9 mouse cellular contexts compared by ENCODE assay signal in genomic region chr2:12709156-12709923, GRCm38 (mm10).
A peak's percentile ranks its signal among the peaks of the same experiment; 100 is the strongest.
DNase-seq lines count a peak whose midpoint lies in the region; ATAC-seq and TF ChIP-seq lines count a peak whose summit lies in the region.
"Had no signal": no experiment of that assay in that cellular context is flagged by ENCODE, and none has a peak within 500 bp of the region (broad histone marks: within the 10 kb centered on the region; RNA-seq: fewer than 3 reads in every experiment).

No protein-coding gene starts in this region.

- peaks cover 1 to 2% of the 10 kb centered on the region in 2 experiments; a peak in 3 of 4 replicates for H3K27me3 ChIP-seq in MEL (ENCODE audit: control insufficient read depth in 1 of 2, insufficient read depth in 2 of 2, low read length in 2 of 2)
- H3K27me3 ChIP-seq in forebrain, embryonic 13.5 days: no peaks in the 10 kb centered on the region
- no peaks in the 10 kb centered on the region for H3K27me3 ChIP-seq in liver, postnatal 0 days (ENCODE audit: insufficient read depth, low read length)
- H3K27me3 ChIP-seq: megakaryocyte, embryonic 14.5 days had no signal

- no peak for TF ChIP-seq POLR2A in MEL (IDR thresholded peaks at IDR 0.05; ENCODE audit: control insufficient read depth in 1 of 2, insufficient read depth in 1 of 2, low read depth in 1 of 2, low read length in 2 of 2, poor library complexity in 1 of 2)
- no peak for TF ChIP-seq POLR2A in olfactory bulb, adult 2 months (IDR thresholded peaks at IDR 0.05; ENCODE audit: insufficient read depth, low read depth, low read length)

- H3K9me3 ChIP-seq in MEL (replicated peaks; ENCODE audit: insufficient read depth, low read length): no peaks in the 10 kb centered on the region
- H3K9me3 ChIP-seq in forebrain, embryonic 13.5 days (replicated peaks): no peaks in the 10 kb centered on the region
- no peaks in the 10 kb centered on the region for H3K9me3 ChIP-seq in liver, postnatal 0 days (ENCODE audit: low read length)
- H3K9me3 ChIP-seq: megakaryocyte, embryonic 14.5 days had no signal

- ATAC-seq in forebrain, embryonic 13.5 days: peak; percentile 71
- ATAC-seq in liver, postnatal 0 days: peak; percentile 44

- no peak for TF ChIP-seq EP300 in MEL (IDR thresholded peaks at IDR 0.05; ENCODE audit: low read depth in 1 of 2, low read length in 2 of 2)
- TF ChIP-seq EP300 in liver, postnatal 0 days (IDR thresholded peaks at IDR 0.05; ENCODE audit: low read depth): no peak

- peak; percentile 76 for TF ChIP-seq RAD21 in MEL (IDR thresholded peaks at IDR 0.05; ENCODE audit: low read depth, low read length)

- H3K27ac ChIP-seq in MEL (ENCODE audit: control insufficient read depth, low read depth, low read length): no peak overlapping the region
- peak overlapping the region; percentile 48; the same call in 1 of the 2 replicates for H3K27ac ChIP-seq in forebrain, embryonic 13.5 days
- no peak overlapping the region for H3K27ac ChIP-seq in liver, postnatal 0 days (ENCODE audit: low read depth)
- H3K27ac ChIP-seq in olfactory bulb, adult 2 months (ENCODE audit: insufficient read depth, low read depth, low read length): 0 out of 2 replicates have a peak overlapping the region, but pooled peaks have one; percentile 37

- no peak overlapping the region for H3K4me3 ChIP-seq in MEL (ENCODE audit: control insufficient read depth in 1 of 2, insufficient read depth in 1 of 2, low read depth in 2 of 2, low read length in 2 of 2)
- no peak overlapping the region for H3K4me3 ChIP-seq in forebrain, embryonic 13.5 days
- H3K4me3 ChIP-seq in liver, postnatal 0 days (ENCODE audit: low read depth, low read length): no peak overlapping the region
- H3K4me3 ChIP-seq in olfactory bulb, adult 2 months (ENCODE audit: insufficient read depth, low read depth, low read length): no peak overlapping the region
- H3K4me3 ChIP-seq: megakaryocyte, embryonic 14.5 days had no signal

- intact Hi-C loops in heart, postnatal 14 days (cut with DNase I): loop anchor here (2.0 to 10.0 kb wide), 2 partner anchors 529 to 555 kb away; no protein-coding TSS in a partner anchor

- H3K4me1 ChIP-seq in MEL (ENCODE audit: control insufficient read depth in 1 of 2, insufficient read depth in 2 of 2, low read length in 2 of 2): no peaks in the 10 kb centered on the region
- H3K4me1 ChIP-seq in forebrain, embryonic 13.5 days: peaks cover 7% of the 10 kb centered on the region
- H3K4me1 ChIP-seq in liver, postnatal 0 days (ENCODE audit: insufficient read depth): no peaks in the 10 kb centered on the region
- peaks cover 5% of the 10 kb centered on the region for H3K4me1 ChIP-seq in olfactory bulb, adult 2 months (ENCODE audit: control insufficient read depth, insufficient read depth, low read length)

- peak; percentile 66 for DNase-seq in MEL (ENCODE audit: low read depth, low spot score)
- DNase-seq in c-Kit-positive CD71-positive TER-119-negative erythroid progenitor cells, embryonic 14.5 days (ENCODE audit: low read depth): peak; percentile 19
- peak; percentile 34 to 57 for DNase-seq in heart, postnatal 14 days
- DNase-seq in large intestine, adult 2 months (ENCODE audit: low read depth, low spot score): peak; percentile 2
- peak; percentile 43 for DNase-seq in liver, postnatal 0 days
- no peak for DNase-seq in spleen, postnatal 4 days (ENCODE audit: low spot score in 2 of 2)

- H3K4me2 ChIP-seq in forebrain, embryonic 13.5 days: peak overlapping the region; percentile 33
- no peak overlapping the region; the same call in 1 of the 2 replicates for H3K4me2 ChIP-seq in liver, postnatal 0 days (ENCODE audit: low read depth, low read length)

- H3K36me3 ChIP-seq in MEL (ENCODE audit: control insufficient read depth in 1 of 2, insufficient read depth in 2 of 2, low read length in 2 of 2): no peaks in the 10 kb centered on the region
- no peaks in the 10 kb centered on the region for H3K36me3 ChIP-seq in forebrain, embryonic 13.5 days (ENCODE audit: poor library complexity, severe bottlenecking)
- no peaks in the 10 kb centered on the region for H3K36me3 ChIP-seq in liver, postnatal 0 days (replicated peaks; ENCODE audit: insufficient read depth, low read length)

- H3K79me2 ChIP-seq in MEL (ENCODE audit: control insufficient read depth, insufficient read depth, low read length, poor library complexity): no peaks in the 10 kb centered on the region

- no peak overlapping the region for H3K9ac ChIP-seq in MEL (ENCODE audit: control insufficient read depth, low read depth, low read length, poor library complexity, severe bottlenecking)
- H3K9ac ChIP-seq in forebrain, embryonic 13.5 days: no peak overlapping the region
- no peak overlapping the region for H3K9ac ChIP-seq in liver, postnatal 0 days (replicated peaks)

- WGBS in forebrain, embryonic 13.5 days: 41% methylated on average over 16 of the region's 16 CpGs
- 59% methylated on average over 16 of the region's 16 CpGs for WGBS in large intestine, adult 2 months
- 47% methylated on average over 16 of the region's 16 CpGs for WGBS in liver, postnatal 0 days (ENCODE audit: insufficient replicate concordance)
- 16% methylated on average over 16 of the region's 16 CpGs for WGBS in olfactory bulb, adult 2 months

- peak; percentile 56 to 83 (median 82) for TF ChIP-seq CTCF in MEL (IDR thresholded peaks at IDR 0.05 in 2 of 3, conservative IDR thresholded peaks at IDR 0.05 in 1 of 3; ENCODE audit: control insufficient read depth in 1 of 3, insufficient read depth in 1 of 3, low read depth in 2 of 3, low read length in 3 of 3, poor library complexity in 1 of 3, severe bottlenecking in 1 of 3)
- peak; percentile 83 for TF ChIP-seq CTCF in liver, postnatal 0 days (IDR thresholded peaks at IDR 0.05; ENCODE audit: low read depth)
- no peak for TF ChIP-seq CTCF in olfactory bulb, adult 2 months (IDR thresholded peaks at IDR 0.05; ENCODE audit: insufficient read depth, low read depth, low read length)

TF ChIP-seq in MEL, 35 proteins besides CTCF, POLR2A, EP300 and RAD21:
- TF ChIP-seq SMC3 (IDR thresholded peaks at IDR 0.05; ENCODE audit: low read depth, low read length): peak; percentile 92
- no peak for TF ChIP-seq GABPA (IDR thresholded peaks at IDR 0.05; ENCODE audit: low read depth, low read length)
- TF ChIP-seq ZC3H11A (IDR thresholded peaks at IDR 0.05; ENCODE audit: low read depth, low read length): peak; percentile 47

Comparison
In these comparisons a context has a peak if more than half of its experiments do, and no peak if none do; other contexts are left out.
1. DNase-seq: peak in MEL (single experiment), c-Kit-positive CD71-positive TER-119-negative erythroid progenitor cells, embryonic 14.5 days (single experiment), heart, postnatal 14 days (2 of 2), large intestine, adult 2 months (single experiment) and liver, postnatal 0 days (single experiment); none in spleen, postnatal 4 days (0 of 2).
2. H3K27ac ChIP-seq: peak in forebrain, embryonic 13.5 days (single experiment) and olfactory bulb, adult 2 months (single experiment); none in MEL (single experiment) and liver, postnatal 0 days (single experiment).